Mouse (Mus musculus) layer of hippocampus, adult 18-20 months (tissue): Measurements from ENCODE around the gene Itgad. TPM values are rescaled to one million over a fixed set of nuclear protein-coding genes. Genes with fewer than 3 reads are reported as not detected.

Source experiments
- DNase-seq, 2 experiments: peaks; one replicate each; pipeline ENCODE4 v3.0.0; 2022; ENCODE audit warnings: low spot score in 2 of 2
- total RNA-seq, 2 experiments: library from RNA; stranded (reverse); gene quantifications; 2 replicates each; pipeline ENCODE4 v1.2.3; 2021

Itgad gene
- total RNA-seq, 2 experiments from 2014 or later = 0.20 to 0.71 TPM

GRCm38 (mm10) chr7:128178385-128178784 is 24.2 kb downstream of the Itgad start:
- peak in 1 of 2 experiments; percentile 7 for DNase-seq

- DNase-seq = no peak
Observed at GRCm38 (mm10) chr7:128180126-128180525, 25.9 kb downstream of the Itgad start.

- DNase-seq = no peak
Observed at GRCm38 (mm10) chr7:128180546-128180945, 26.4 kb downstream of the Itgad start.

- no peak for DNase-seq
Observed at GRCm38 (mm10) chr7:128181691-128182090, 27.5 kb downstream of the Itgad start.

GRCm38 (mm10) chr7:128201607-128202006 is 47.4 kb downstream of the Itgad start:
- no peak for DNase-seq

GRCm38 (mm10) chr7:128203071-128203470 is 48.9 kb downstream of the Itgad start:
- no peak for DNase-seq

- DNase-seq = no peak
Observed at GRCm38 (mm10) chr7:128204179-128204578, 50.0 kb downstream of the Itgad start.

GRCm38 (mm10) chr7:128205695-128206094 is 51.5 kb downstream of the Itgad start:
- no peak for DNase-seq

- DNase-seq = no peak
Observed at GRCm38 (mm10) chr7:128206152-128206551, 52.0 kb downstream of the Itgad start, which contains the start of gene Cox6a2. Gene Cox6a2, minus strand, starts transcription at chr7:128206387.

- DNase-seq = peak; percentile 22 to 65
Observed at GRCm38 (mm10) chr7:128208187-128208586, 54.0 kb downstream of the Itgad start.

GRCm38 (mm10) chr7:128209826-128210225 is 55.6 kb downstream of the Itgad start:
- no peak for DNase-seq

GRCm38 (mm10) chr7:128219952-128220351 is 65.8 kb downstream of the Itgad start:
- DNase-seq = no peak

GRCm38 (mm10) chr7:128220936-128221335 is 66.8 kb downstream of the Itgad start:
- no peak for DNase-seq

GRCm38 (mm10) chr7:128231741-128232140 is 77.6 kb downstream of the Itgad start:
- no peak for DNase-seq

GRCm38 (mm10) chr7:128234796-128235195 is 80.6 kb downstream of the Itgad start:
- no peak for DNase-seq

- no peak for DNase-seq
Observed at GRCm38 (mm10) chr7:128235481-128235880, 81.3 kb downstream of the Itgad start.

- no peak for DNase-seq
Observed at GRCm38 (mm10) chr7:128236426-128236825, 82.2 kb downstream of the Itgad start.

- peak; percentile 73 to 89 for DNase-seq
Observed at GRCm38 (mm10) chr7:128236856-128237592, 82.8 kb downstream of the Itgad start, which contains the start of gene Armc5. Gene Armc5, plus strand, starts transcription at chr7:128237342.

- DNase-seq = no peak
Observed at GRCm38 (mm10) chr7:128237593-128237926, 83.4 kb downstream of the Itgad start.

GRCm38 (mm10) chr7:128237927-128238778 is 84.0 kb downstream of the Itgad start, which contains the start of gene 9130023H24Rik:
Gene 9130023H24Rik, minus strand, starts transcription at chr7:128238031.
- DNase-seq = peak; percentile 99

GRCm38 (mm10) chr7:128238991-128239390 is 84.8 kb downstream of the Itgad start:
- no peak for DNase-seq

- no peak for DNase-seq
Observed at GRCm38 (mm10) chr7:128240131-128240784, 86.1 kb downstream of the Itgad start.
